Mouse (Mus musculus): Measurements from ENCODE around the gene Mif4gd. TPM values are rescaled to one million over a fixed set of nuclear protein-coding genes. Genes with fewer than 3 reads are reported as not detected.
"Not testable (repeated sequence)": the region's sequence is repeated elsewhere in the genome, so short reads cannot be mapped to it uniquely, and the experiment has no call there.

The Mif4gd gene
- total and polyA plus RNA-seq, 2 experiments from 2014 or later: 16.9 to 19.4 TPM

DNA sequence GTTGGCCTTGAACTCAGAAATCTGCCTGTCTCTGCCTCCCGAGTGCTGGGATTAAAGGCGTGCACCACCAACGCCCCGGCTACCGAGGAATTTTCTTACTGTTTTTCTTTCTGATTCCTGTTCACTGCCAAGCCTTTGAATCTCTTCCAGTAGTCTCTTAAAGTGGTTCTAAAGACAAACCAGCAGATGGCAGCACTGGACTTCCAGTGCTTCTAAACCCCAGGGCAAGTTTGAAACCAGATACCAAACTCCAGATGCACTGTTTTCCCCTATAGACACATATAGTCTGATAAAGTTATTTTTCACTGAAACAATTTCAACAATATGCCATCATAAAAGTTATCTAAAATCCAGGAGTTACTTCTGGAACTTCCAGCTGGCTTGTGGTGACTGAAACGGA, 34.7 kb upstream of the Mif4gd start:
- Histone ChIP-seq H3K27me3 (ENCODE audit: insufficient read depth, low read length) (no peaks in the 10 kb centered on the region), H3K9ac (no peak overlapping the region), H3K27ac (ENCODE audit: low read depth, low read length) (no peak overlapping the region), H3K36me3 (ENCODE audit: insufficient read depth) (peaks cover 34% of the 10 kb centered on the region), H3K4me1 (ENCODE audit: insufficient read depth) (no peaks in the 10 kb centered on the region), H3K4me2 (ENCODE audit: low read depth) (no peak overlapping the region), H3K9me3 (ENCODE audit: low read length) (no peaks in the 10 kb centered on the region), H3K4me3 (ENCODE audit: low read depth, low read length) (no peak overlapping the region)
- DNase-seq (peak; percentile 87), ATAC-seq (no peak)
- WGBS: 44% methylated on average over 6 of the region's 6 CpGs
- TF ChIP-seq CTCF (IDR thresholded peaks at IDR 0.05; ENCODE audit: low read depth): peak; percentile 79

DNA sequence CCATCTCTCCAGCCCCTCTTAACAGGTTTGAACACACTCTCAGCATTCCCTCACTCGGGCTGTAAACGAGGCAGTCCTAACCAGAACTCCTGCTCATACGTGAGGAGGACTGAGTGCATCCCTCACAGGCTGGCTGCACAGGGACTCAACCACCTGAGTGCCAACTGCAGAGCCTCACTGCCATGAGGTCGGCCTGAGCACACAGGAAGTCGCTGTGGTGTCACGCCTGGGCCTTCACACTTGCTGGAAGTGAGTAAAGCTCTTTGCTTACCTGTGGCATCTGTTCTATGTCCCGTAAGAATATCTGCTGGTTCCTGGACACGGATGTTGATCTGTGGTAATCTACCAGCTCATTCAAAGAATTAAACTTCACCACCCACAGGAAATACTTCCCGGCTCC, 33.7 kb upstream of the Mif4gd start:
- TF ChIP-seq CTCF (IDR thresholded peaks at IDR 0.05; ENCODE audit: low read depth): no peak
- DNase-seq: no peak
- no peak overlapping the region for H3K27ac ChIP-seq (ENCODE audit: low read depth, low read length)
- no peak overlapping the region for H3K4me2 ChIP-seq (ENCODE audit: low read depth)
- H3K9ac ChIP-seq: no peak overlapping the region
- no peak for ATAC-seq
- H3K4me1 ChIP-seq (ENCODE audit: insufficient read depth): no peaks in the 10 kb centered on the region
- WGBS: 94% methylated on average over 9 of the region's 9 CpGs
- H3K9me3 ChIP-seq (ENCODE audit: low read length): no peaks in the 10 kb centered on the region
- no peak overlapping the region for H3K4me3 ChIP-seq (ENCODE audit: low read depth, low read length)
- H3K27me3 ChIP-seq (ENCODE audit: insufficient read depth, low read length): no peaks in the 10 kb centered on the region
- H3K36me3 ChIP-seq (ENCODE audit: insufficient read depth): peaks cover 34% of the 10 kb centered on the region

DNA sequence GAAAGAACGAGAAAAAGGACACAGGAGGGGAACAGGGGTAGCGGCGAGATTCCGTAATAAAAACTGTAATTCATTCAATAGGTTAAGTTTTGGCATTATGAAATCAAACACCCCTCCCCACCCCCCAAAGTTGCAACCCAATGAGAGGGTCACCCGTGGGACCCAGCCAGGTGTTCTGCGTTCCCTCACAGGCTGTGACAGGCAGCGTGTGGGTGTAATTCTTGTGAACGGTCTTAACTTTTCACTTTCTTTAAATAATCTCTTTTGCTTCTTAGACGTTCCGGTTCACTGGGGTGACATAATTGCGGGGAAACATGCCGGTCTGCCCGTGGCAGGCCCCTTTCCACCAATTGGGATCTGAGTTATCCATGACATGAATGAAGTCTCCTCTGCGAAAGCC, 32.7 kb upstream of the Mif4gd start:
- WGBS: 89% methylated on average over 13 of the region's 14 CpGs
- not testable (repeated sequence) for H3K4me3 ChIP-seq (ENCODE audit: low read depth, low read length); H3K4me1 ChIP-seq (ENCODE audit: insufficient read depth); H3K4me2 ChIP-seq (ENCODE audit: low read depth); DNase-seq; H3K9ac ChIP-seq; H3K27me3 ChIP-seq (ENCODE audit: insufficient read depth, low read length); ATAC-seq; H3K27ac ChIP-seq (ENCODE audit: low read depth, low read length); H3K9me3 ChIP-seq (ENCODE audit: low read length)
- peaks cover 34% of the 10 kb centered on the region for H3K36me3 ChIP-seq (ENCODE audit: insufficient read depth)

DNA sequence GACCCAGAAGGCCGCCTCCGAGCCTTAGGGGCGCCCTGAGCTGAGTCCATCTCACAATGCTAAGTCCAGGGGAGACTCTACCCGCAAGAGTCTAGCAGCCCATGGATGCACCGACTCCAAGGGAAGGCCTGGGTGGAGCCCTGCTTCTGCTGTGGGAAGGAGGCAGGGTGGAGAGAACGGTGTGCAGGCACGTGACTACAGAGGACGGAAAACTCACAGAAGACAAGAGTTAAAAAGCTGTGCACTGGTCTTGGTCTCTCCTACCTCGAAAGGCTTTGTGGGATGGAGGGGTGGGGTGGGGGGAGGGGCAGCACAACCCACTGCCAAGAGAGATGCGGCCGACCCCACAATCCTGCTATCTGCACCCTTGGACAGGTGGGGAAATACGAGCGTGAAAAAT, 31.5 kb upstream of the Mif4gd start:
- ATAC-seq (no peak), DNase-seq (no peak)
- no peak for TF ChIP-seq CTCF (IDR thresholded peaks at IDR 0.05; ENCODE audit: low read depth)
- no peak overlapping the region for H3K27ac ChIP-seq (ENCODE audit: low read depth, low read length)
- H3K4me3 ChIP-seq (ENCODE audit: low read depth, low read length): no peak overlapping the region
- H3K27me3 ChIP-seq (ENCODE audit: insufficient read depth, low read length): no peaks in the 10 kb centered on the region
- no peak overlapping the region for H3K9ac ChIP-seq
- H3K36me3 ChIP-seq (ENCODE audit: insufficient read depth): peaks cover 34% of the 10 kb centered on the region
- H3K4me1 ChIP-seq (ENCODE audit: insufficient read depth): no peaks in the 10 kb centered on the region
- H3K9me3 ChIP-seq (ENCODE audit: low read length): no peaks in the 10 kb centered on the region
- WGBS: 95% methylated on average over 13 of the region's 13 CpGs
- no peak overlapping the region for H3K4me2 ChIP-seq (ENCODE audit: low read depth)

DNA sequence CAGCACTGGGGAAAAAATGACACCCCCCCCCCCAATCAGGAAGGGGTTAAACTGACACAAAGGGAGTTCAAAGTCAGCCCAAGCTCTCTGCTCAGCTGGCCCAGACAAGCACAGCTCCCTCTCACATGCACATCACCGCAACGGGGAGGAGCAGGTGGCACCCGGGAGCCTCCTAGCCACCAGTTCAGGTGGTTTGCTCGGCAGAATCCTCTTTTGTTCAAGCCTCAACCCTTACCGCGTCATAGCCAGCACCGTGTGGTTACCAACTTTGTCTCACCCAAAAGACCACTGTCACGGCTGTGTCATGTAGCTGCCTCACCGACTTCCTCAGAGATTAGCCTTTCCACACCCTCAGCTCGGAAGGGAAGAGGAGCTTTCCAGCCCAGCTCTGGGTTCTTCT, 30.5 kb upstream of the Mif4gd start:
- Histone ChIP-seq H3K4me1 (ENCODE audit: insufficient read depth) (no peaks in the 10 kb centered on the region), H3K27ac (ENCODE audit: low read depth, low read length) (no peak overlapping the region), H3K27me3 (ENCODE audit: insufficient read depth, low read length) (no peaks in the 10 kb centered on the region), H3K4me3 (ENCODE audit: low read depth, low read length) (no peak overlapping the region), H3K9me3 (ENCODE audit: low read length) (no peaks in the 10 kb centered on the region), H3K9ac (no peak overlapping the region), H3K36me3 (ENCODE audit: insufficient read depth) (peaks cover 31% of the 10 kb centered on the region), H3K4me2 (ENCODE audit: low read depth) (no peak overlapping the region)
- 74% methylated on average over 10 of the region's 10 CpGs for WGBS
- no peak for ATAC-seq
- DNase-seq: no peak
- TF ChIP-seq CTCF (IDR thresholded peaks at IDR 0.05; ENCODE audit: low read depth): no peak

DNA sequence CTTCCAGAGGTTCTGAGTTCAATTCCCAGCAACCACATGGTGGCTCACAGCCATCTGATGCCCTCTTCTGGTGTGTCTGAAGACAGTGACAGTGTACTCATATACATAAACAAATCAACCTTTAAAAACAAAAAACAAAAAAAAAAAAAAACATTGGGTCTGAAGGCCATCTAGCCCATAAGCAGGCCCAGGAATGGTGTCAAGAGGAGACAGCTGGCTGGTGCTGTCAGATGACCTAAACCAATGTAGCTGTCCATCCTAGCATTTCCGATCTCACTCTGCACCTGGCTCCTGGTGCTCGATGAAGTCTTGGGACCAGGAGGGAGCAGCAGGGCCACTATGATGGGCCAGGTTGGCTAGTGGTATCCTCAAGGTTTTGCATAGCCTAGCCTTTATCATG, 29.9 kb upstream of the Mif4gd start:
- Histone ChIP-seq H3K4me1 (ENCODE audit: insufficient read depth) (no peaks in the 10 kb centered on the region), H3K4me3 (ENCODE audit: low read depth, low read length) (no peak overlapping the region), H3K9me3 (ENCODE audit: low read length) (no peaks in the 10 kb centered on the region), H3K9ac (no peak overlapping the region), H3K27me3 (ENCODE audit: insufficient read depth, low read length) (no peaks in the 10 kb centered on the region), H3K4me2 (ENCODE audit: low read depth) (no peak overlapping the region), H3K27ac (ENCODE audit: low read depth, low read length) (no peak overlapping the region), H3K36me3 (ENCODE audit: insufficient read depth) (peaks cover 26% of the 10 kb centered on the region)
- 93% methylated on average over 2 of the region's 2 CpGs for WGBS
- TF ChIP-seq CTCF (IDR thresholded peaks at IDR 0.05; ENCODE audit: low read depth): no peak
- DNase-seq: no peak
- no peak for ATAC-seq

DNA sequence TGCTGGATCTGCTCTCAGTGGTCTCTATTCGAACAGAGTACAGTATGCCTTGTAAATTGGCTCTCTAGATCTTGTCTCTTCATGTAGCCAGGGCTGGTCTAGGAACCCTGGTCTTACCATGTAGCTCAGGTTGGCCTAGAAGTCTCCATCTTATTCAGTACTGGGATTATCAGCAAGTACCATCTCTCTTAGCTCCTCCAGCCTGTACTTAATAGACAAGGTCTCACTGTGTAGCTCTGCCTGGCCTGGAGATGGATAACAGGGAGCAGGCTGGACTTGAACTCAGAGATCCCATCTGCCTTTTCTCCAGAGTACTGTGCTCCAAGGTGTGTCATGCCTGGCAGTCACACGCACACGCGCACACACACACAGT, 28.9 kb upstream of the Mif4gd start:
- ATAC-seq (no peak), DNase-seq (no peak)
- TF ChIP-seq CTCF (IDR thresholded peaks at IDR 0.05; ENCODE audit: low read depth): no peak
- H3K9me3 ChIP-seq (ENCODE audit: low read length): no peaks in the 10 kb centered on the region
- H3K4me3 ChIP-seq (ENCODE audit: low read depth, low read length): no peak overlapping the region
- no peak overlapping the region for H3K4me2 ChIP-seq (ENCODE audit: low read depth)
- no peak overlapping the region for H3K27ac ChIP-seq (ENCODE audit: low read depth, low read length)
- H3K9ac ChIP-seq: no peak overlapping the region
- WGBS: 86% methylated on average over 4 of the region's 4 CpGs
- H3K36me3 ChIP-seq (ENCODE audit: insufficient read depth): peaks cover 24% of the 10 kb centered on the region
- no peaks in the 10 kb centered on the region for H3K4me1 ChIP-seq (ENCODE audit: insufficient read depth)
- no peaks in the 10 kb centered on the region for H3K27me3 ChIP-seq (ENCODE audit: insufficient read depth, low read length)
